Mouse (Mus musculus) thymus, adult 2 months (tissue): Measurements from ENCODE around the gene Lrig2.

ENCODE experiments used
- CTCF ChIP-seq: fragments of 200-500 bp; IDR thresholded peaks from 2 replicates; pipeline ENCODE4 v1.5.1; 2012; ENCODE audit warnings: mild to moderate bottlenecking, control low read depth, low read length, moderate library complexity, borderline replicate concordance; ENCODE audit not compliant: control insufficient read depth, poor library complexity, insufficient read depth; ENCODE audit errors: extremely low read depth
- POLR2A ChIP-seq: fragments of 200-500 bp; IDR thresholded peaks from 2 replicates; pipeline ENCODE4 v1.6.1; 2012; ENCODE audit warnings: mild to moderate bottlenecking, low read length, control low read depth, moderate library complexity; ENCODE audit not compliant: control insufficient read depth, poor library complexity, insufficient read depth; ENCODE audit errors: extremely low read depth

GRCm38 (mm10) chr3:104383681-104384341 lies 127.9 kb downstream of the Lrig2 start:
- TF ChIP-seq CTCF (no peak), POLR2A (no peak)
